Mouse (Mus musculus): ENCODE measurements around the gene Galnt15. TPM values are rescaled to one million over a fixed set of nuclear protein-coding genes. Genes with fewer than 3 reads are reported as not detected.

Galnt15 gene
- total RNA-seq, 1 experiment from 2014 or later = not detected

GRCm38 (mm10) chr14:32029411-32029992 lies 713 bp downstream of the Galnt15 start:
- ATAC-seq (ENCODE audit: extremely low read depth, insufficient number of reproducible peaks, low FRiP score, poor library complexity, severe bottlenecking) = no peak

GRCm38 (mm10) chr14:32030073-32030472 lies 1.3 kb downstream of the Galnt15 start:
- no peak for ATAC-seq (ENCODE audit: extremely low read depth, insufficient number of reproducible peaks, low FRiP score, poor library complexity, severe bottlenecking)

- ATAC-seq (ENCODE audit: extremely low read depth, insufficient number of reproducible peaks, low FRiP score, poor library complexity, severe bottlenecking) = peak; percentile 20; the same call in 1 of the 2 replicates
Measured at GRCm38 (mm10) chr14:32032522-32032921, 3.7 kb downstream of the Galnt15 start.

GRCm38 (mm10) chr14:32036482-32036881 lies 7.7 kb downstream of the Galnt15 start:
- no peak for ATAC-seq (ENCODE audit: extremely low read depth, insufficient number of reproducible peaks, low FRiP score, poor library complexity, severe bottlenecking)

DNA sequence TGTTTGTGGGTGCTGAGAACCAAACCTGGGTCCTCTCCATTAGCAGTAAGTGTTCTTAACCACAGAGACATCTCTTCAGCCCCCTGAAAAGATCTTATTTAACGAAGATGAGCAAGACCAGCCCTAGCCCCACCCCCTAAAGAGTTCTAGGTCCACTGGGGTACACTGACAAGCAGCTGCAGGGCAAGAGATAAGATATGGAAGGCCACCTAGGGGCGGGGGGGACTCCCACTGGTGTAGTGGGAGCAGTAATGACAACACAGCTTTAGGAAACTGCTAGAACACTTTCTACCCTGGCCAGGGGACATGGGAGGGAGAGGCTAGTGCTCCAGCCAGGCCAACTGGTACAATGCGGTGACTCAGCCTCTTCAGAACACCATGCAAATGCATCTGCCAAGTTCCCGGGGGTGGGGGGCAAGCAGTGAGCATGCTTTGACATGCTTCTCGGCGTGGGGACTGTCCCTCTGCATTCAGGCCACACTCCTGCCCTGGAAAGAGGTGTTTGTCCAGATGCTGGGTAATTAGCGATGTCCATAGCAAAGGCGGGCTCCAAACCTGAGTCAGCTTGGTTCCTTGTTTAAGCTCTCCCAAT lies 9.0 kb downstream of the Galnt15 start:
- no peak for ATAC-seq (ENCODE audit: extremely low read depth, insufficient number of reproducible peaks, low FRiP score, poor library complexity, severe bottlenecking)

DNA sequence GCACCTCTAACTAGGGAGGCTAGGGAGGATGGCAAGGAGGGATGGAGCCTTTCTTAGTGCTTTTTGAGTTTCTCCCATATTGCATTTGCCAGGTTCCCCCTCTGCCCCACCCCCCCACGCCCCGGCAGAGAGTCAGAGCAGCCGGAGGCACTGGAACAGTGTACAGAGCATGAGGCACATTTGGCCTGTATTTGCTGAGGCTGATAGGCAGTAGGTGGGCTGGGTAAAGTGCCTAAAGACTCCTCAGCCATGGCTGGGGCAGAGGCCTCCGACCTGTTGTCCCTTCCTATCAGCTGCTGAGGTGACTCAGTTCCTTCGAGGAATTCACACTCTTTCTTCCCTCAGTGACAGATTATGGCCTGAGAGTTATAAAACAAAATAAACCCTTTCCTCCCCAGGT lies 13.3 kb downstream of the Galnt15 start:
- ATAC-seq (ENCODE audit: extremely low read depth, insufficient number of reproducible peaks, low FRiP score, poor library complexity, severe bottlenecking) = no peak

- no peak for ATAC-seq (ENCODE audit: extremely low read depth, insufficient number of reproducible peaks, low FRiP score, poor library complexity, severe bottlenecking)
Measured at GRCm38 (mm10) chr14:32046357-32046756, 17.6 kb downstream of the Galnt15 start.

DNA sequence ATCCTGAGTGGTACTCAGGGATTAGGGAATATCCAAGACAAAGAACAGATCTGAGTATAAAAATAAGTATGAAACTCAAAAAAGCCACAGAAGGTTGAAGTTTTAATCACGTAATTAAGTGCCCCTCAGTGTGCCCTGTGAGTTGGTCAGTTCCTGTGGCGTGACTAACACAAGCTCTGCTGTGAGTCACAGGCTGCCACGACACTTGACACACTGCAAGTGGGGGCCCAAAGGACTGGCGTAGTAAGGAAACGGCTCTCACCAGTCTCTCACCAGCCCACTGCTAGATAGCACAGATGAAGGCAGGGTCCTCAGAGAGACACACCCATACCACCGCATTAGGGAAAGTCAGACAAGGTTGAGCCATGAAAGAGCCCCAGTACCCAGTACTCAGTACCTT lies 21.4 kb downstream of the Galnt15 start:
- no peak for ATAC-seq (ENCODE audit: extremely low read depth, insufficient number of reproducible peaks, low FRiP score, poor library complexity, severe bottlenecking)

DNA sequence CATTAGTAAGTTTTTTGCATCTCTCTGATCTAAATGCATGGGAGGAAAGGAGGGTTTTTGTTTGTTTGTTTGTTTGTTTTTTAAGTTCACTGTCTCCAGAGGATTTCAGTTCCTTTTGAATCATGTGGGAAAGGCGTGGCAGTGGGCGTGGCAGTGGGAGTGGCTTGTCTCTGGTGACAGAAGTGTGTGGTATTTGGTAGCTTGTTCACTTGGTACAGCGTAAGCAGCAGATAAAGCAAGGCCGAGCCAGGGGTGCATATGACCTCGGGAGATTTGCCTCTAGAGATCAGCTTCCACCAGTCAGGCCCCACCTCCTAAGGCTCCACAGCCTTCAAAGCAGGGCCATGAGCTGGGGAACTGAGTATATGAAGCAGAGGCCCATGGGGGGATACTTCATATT lies 25.1 kb downstream of the Galnt15 start:
- ATAC-seq (ENCODE audit: extremely low read depth, insufficient number of reproducible peaks, low FRiP score, poor library complexity, severe bottlenecking) = no peak

DNA sequence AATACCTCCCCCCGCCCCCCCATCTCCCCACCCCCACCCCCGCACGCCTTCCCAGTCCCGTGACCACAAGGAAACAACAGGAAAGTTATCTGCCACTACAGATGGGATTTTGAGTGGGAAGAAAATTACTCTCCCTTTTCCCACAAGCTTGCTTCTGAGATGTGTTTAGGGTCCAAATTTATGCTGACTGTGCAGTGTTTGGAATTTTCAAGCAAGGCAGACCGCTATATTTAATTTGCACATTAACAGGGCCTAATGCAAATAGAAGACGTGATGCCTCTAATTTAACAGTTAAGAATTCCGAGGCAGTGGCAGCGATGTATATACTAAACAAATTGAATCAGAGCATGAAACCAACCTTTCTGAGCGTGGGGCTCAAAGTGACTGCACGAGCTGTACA lies 26.0 kb downstream of the Galnt15 start:
- ATAC-seq (ENCODE audit: extremely low read depth, insufficient number of reproducible peaks, low FRiP score, poor library complexity, severe bottlenecking) = no peak

- no peak for ATAC-seq (ENCODE audit: extremely low read depth, insufficient number of reproducible peaks, low FRiP score, poor library complexity, severe bottlenecking)
Measured at GRCm38 (mm10) chr14:32055781-32056180, 27.0 kb downstream of the Galnt15 start.

DNA sequence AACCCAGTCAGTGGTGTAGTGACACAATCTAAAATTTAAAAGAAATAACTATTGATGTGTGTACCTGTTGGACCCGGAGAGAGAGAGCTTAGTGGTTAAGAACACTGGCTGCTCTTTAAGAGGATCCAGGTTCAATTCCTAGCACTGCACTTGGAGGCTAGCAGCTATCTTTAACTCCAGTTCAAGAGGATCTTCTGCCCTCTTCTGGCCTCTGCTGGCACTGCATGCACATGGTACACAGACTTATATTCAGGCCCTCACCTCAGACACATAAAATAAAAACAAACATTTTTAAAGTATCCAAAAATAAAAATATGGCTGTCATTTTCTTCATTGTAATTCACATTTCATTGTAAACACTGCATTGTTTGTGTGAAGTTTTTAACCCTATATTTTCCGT lies 27.9 kb downstream of the Galnt15 start:
- no peak for ATAC-seq (ENCODE audit: extremely low read depth, insufficient number of reproducible peaks, low FRiP score, poor library complexity, severe bottlenecking)

DNA sequence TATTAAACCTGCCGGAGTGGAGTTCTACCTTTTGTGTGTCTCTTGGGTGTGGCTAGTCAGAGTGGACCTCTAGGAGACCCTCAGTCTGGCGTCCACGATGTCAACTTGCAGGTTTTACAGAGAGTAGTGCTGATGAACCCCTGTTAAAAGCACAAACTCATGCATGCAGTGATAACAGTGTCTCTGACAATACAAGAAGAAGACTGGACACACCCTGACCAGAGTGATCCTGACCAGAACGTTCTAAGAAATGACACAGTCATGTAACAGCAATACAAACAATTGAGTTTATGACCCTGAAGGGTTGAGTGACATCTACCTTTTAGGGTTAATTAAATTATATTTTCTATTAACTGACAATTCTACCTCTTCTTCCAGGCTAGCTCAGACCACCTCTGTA lies 28.9 kb downstream of the Galnt15 start:
- ATAC-seq (ENCODE audit: extremely low read depth, insufficient number of reproducible peaks, low FRiP score, poor library complexity, severe bottlenecking) = no peak

- ATAC-seq (ENCODE audit: extremely low read depth, insufficient number of reproducible peaks, low FRiP score, poor library complexity, severe bottlenecking) = no peak
Measured at GRCm38 (mm10) chr14:32061398-32061797, 32.6 kb downstream of the Galnt15 start.

- no peak for ATAC-seq (ENCODE audit: extremely low read depth, insufficient number of reproducible peaks, low FRiP score, poor library complexity, severe bottlenecking)
Measured at GRCm38 (mm10) chr14:32072807-32073206, 44.0 kb downstream of the Galnt15 start.

- ATAC-seq (ENCODE audit: extremely low read depth, insufficient number of reproducible peaks, low FRiP score, poor library complexity, severe bottlenecking) = no peak
Measured at GRCm38 (mm10) chr14:32073211-32073685, 44.5 kb downstream of the Galnt15 start.

GRCm38 (mm10) chr14:32073901-32074300 lies 45.1 kb downstream of the Galnt15 start:
- no peak for ATAC-seq (ENCODE audit: extremely low read depth, insufficient number of reproducible peaks, low FRiP score, poor library complexity, severe bottlenecking)

- ATAC-seq (ENCODE audit: extremely low read depth, insufficient number of reproducible peaks, low FRiP score, poor library complexity, severe bottlenecking) = peak; percentile 74
Measured at GRCm38 (mm10) chr14:32076896-32077575, 48.2 kb downstream of the Galnt15 start.

DNA sequence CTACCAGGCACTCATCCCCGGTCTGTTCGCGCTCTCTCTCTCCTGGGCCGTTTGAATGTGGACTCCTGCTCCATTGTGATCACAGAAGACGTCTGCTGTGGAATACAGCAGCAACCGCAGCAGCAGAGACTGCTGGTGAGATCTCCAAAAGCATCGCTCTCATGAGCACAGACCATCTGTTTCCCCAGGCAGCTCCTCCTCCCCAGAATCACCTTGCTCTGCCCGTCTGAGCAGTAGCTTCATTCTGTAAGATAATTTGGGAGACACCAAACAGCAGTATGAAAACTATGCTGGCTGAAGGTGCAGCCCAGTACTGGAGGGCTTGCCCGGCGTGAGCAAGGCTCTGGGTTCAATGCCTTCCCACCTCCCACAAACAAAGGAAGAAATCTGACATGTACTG lies 52.2 kb downstream of the Galnt15 start:
- ATAC-seq (ENCODE audit: extremely low read depth, insufficient number of reproducible peaks, low FRiP score, poor library complexity, severe bottlenecking) = no peak

DNA sequence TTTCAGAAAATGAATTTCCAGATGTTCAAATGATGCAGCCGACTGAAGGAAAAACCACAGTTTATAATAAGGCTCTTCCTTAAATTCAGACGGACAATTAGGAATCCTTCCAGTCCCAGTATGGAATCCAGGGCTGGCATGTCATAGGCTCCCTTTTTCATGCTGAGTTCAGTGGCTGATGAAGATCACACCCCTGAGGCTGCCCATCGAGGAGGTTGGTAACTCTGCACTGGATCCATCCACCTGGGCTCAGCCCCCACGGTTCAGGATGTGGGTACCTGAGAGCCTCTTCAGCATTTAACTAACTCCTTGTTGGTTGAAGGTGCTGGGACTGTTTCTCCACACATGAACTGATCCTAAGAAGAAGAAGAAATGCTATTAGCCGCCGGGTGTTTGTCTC lies 54.1 kb downstream of the Galnt15 start:
- ATAC-seq (ENCODE audit: extremely low read depth, insufficient number of reproducible peaks, low FRiP score, poor library complexity, severe bottlenecking) = no peak
